Mouse (Mus musculus) liver, embryonic 13.5 days (tissue): ENCODE measurements around the gene B3galt4. TPM values are rescaled to one million over a fixed set of nuclear protein-coding genes. Genes with fewer than 3 reads are reported as not detected.
"Not testable (repeated sequence)": the region's sequence is repeated elsewhere in the genome, so short reads cannot be mapped to it uniquely, and the experiment has no call there.

Experiments used
- ATAC-seq: fragments of 200-750 bp; cut with Nextera tagmentation; 2 replicates; pipeline ENCODE4 v1.8.0; 2017; ENCODE audit warnings: low read depth, mild to moderate bottlenecking, moderate number of reproducible peaks, moderate library complexity
- DNase-seq: peaks from one replicate; pipeline ENCODE4 v3.0.0; 2022
- H3K27ac ChIP-seq: fragments of 300-500 bp; sonication (generic); 2 replicates; pipeline ENCODE4 v1.5.1; 2015; ENCODE audit warnings: moderate library complexity, mild to moderate bottlenecking, inconsistent platforms
- H3K27me3 ChIP-seq: fragments of 300-500 bp; sonication (generic); 2 replicates; pipeline ENCODE4 v1.6.1; 2015; ENCODE audit warnings: mild to moderate bottlenecking, inconsistent platforms
- H3K36me3 ChIP-seq: fragments of 300-500 bp; sonication (generic); 2 replicates; pipeline ENCODE4 v1.6.1; 2015; ENCODE audit warnings: mild to moderate bottlenecking, inconsistent platforms
- H3K4me1 ChIP-seq: fragments of 300-500 bp; sonication (generic); replicated peaks from 2 replicates; pipeline ENCODE4 v1.6.1; 2015; ENCODE audit warnings: inconsistent platforms
- H3K4me2 ChIP-seq: fragments of 300-500 bp; sonication (generic); 2 replicates; pipeline ENCODE4 v1.6.1; 2015; ENCODE audit warnings: inconsistent platforms, mild to moderate bottlenecking, moderate library complexity
- H3K4me3 ChIP-seq: fragments of 300-500 bp; sonication (generic); replicated peaks from 2 replicates; pipeline ENCODE4 v1.5.1; 2015; ENCODE audit warnings: mild to moderate bottlenecking, inconsistent platforms
- H3K9ac ChIP-seq: fragments of 300-500 bp; sonication (generic); 2 replicates; pipeline ENCODE4 v1.6.1; 2015; ENCODE audit warnings: mild to moderate bottlenecking, inconsistent platforms
- H3K9me3 ChIP-seq: fragments of 300-500 bp; sonication (generic); replicated peaks from 2 replicates; pipeline ENCODE4 v1.6.1; 2016; ENCODE audit warnings: inconsistent platforms
- WGBS: fragments of 180-500 bp; shearing (Covaris S2); methylation state at CpG from one replicate; pipeline ENCODE4 v1.1.7; 2015; ENCODE audit not compliant: insufficient replicate concordance; 5-methylcytosine and 5-hydroxymethylcytosine counted together
- polyA plus RNA-seq: library from polyadenylated mRNA; unstranded; fragments of >200 nt; fragmentation: Nextera tagmentation; extraction: Ambion mirVana; gene quantifications from 2 replicates; pipeline ENCODE4 v1.2.1, GENCODE M21; 2015

The B3galt4 gene
- polyA plus RNA-seq, 1 experiment from 2014 or later: 2.3 TPM

GRCm38 (mm10) chr17:33910346-33911051 lies 40.8 kb downstream of the B3galt4 start:
- Histone ChIP-seq H3K9me3 (no peaks in the 10 kb centered on the region), H3K4me2 (peak overlapping the region; percentile 99), H3K4me1 (peaks cover 78% of the 10 kb centered on the region), H3K27ac (peak overlapping the region; percentile 93), H3K4me3 (peak overlapping the region; percentile 71), H3K9ac (peak overlapping the region; percentile 87), H3K36me3 (peaks cover 48% of the 10 kb centered on the region), H3K27me3 (no peaks in the 10 kb centered on the region)
- 40% methylated on average over 11 of the region's 11 CpGs for WGBS
- no peak for DNase-seq
- no peak for ATAC-seq

GRCm38 (mm10) chr17:33909869-33910250 lies 41.4 kb downstream of the B3galt4 start:
- H3K9ac ChIP-seq: peak overlapping the region; percentile 87
- no peaks in the 10 kb centered on the region for H3K27me3 ChIP-seq
- under 1% methylated on average over 14 of the region's 14 CpGs for WGBS
- H3K4me1 ChIP-seq: peaks cover 74% of the 10 kb centered on the region
- ATAC-seq (no peak), DNase-seq (no peak)
- peak overlapping the region; percentile 93 for H3K27ac ChIP-seq
- peak overlapping the region; percentile 71 for H3K4me3 ChIP-seq
- peak overlapping the region; percentile 99 for H3K4me2 ChIP-seq
- H3K36me3 ChIP-seq: peaks cover 44% of the 10 kb centered on the region
- no peaks in the 10 kb centered on the region for H3K9me3 ChIP-seq

- H3K9me3 ChIP-seq: no peaks in the 10 kb centered on the region
- WGBS: under 1% methylated on average over 68 of the region's 68 CpGs
- peak within 1 kb of the TSS; percentile 93 for H3K27ac ChIP-seq
- peaks cover 72% of the 10 kb centered on the region for H3K4me1 ChIP-seq
- H3K9ac ChIP-seq: peak within 1 kb of the TSS; percentile 87
- no peaks in the 10 kb centered on the region for H3K27me3 ChIP-seq
- peak within 1 kb of the TSS; percentile 71 for H3K4me3 ChIP-seq
- H3K4me2 ChIP-seq: peak within 1 kb of the TSS; percentile 99
- ATAC-seq (peak; percentile 94), DNase-seq (peak; percentile 97)
- peaks cover 38% of the 10 kb centered on the region for H3K36me3 ChIP-seq
Measured at GRCm38 (mm10) chr17:33909077-33909868, 42.0 kb downstream of the B3galt4 start, which contains the start of gene Daxx. Daxx (plus strand) TSS chr17:33909414.

GRCm38 (mm10) chr17:33908331-33909076 lies 42.8 kb downstream of the B3galt4 start:
- Histone ChIP-seq H3K4me2 (peak overlapping the region; percentile 99), H3K4me3 (peak overlapping the region; percentile 71), H3K4me1 (peaks cover 72% of the 10 kb centered on the region), H3K9me3 (no peaks in the 10 kb centered on the region), H3K27ac (peak overlapping the region; percentile 93), H3K9ac (peak overlapping the region; percentile 87), H3K27me3 (no peaks in the 10 kb centered on the region), H3K36me3 (peaks cover 30% of the 10 kb centered on the region)
- WGBS: under 1% methylated on average over 44 of the region's 44 CpGs
- no peak for DNase-seq
- ATAC-seq: peak; percentile 60

- ATAC-seq, H3K9me3 ChIP-seq, H3K27me3 ChIP-seq, H3K36me3 ChIP-seq, DNase-seq, H3K4me2 ChIP-seq, H3K4me3 ChIP-seq, H3K9ac ChIP-seq: not testable (repeated sequence)
- H3K4me1 ChIP-seq: peaks cover 82% of the 10 kb centered on the region
- peak within 1 kb of the TSS; percentile 64 for H3K27ac ChIP-seq
- 25% methylated on average over 4 of the region's 4 CpGs for WGBS
Measured at GRCm38 (mm10) chr17:33904835-33905234, 46.5 kb downstream of the B3galt4 start, which contains the start of gene Platr17. Platr17 (plus strand) TSS chr17:33905135.

GRCm38 (mm10) chr17:33903911-33904651 lies 47.2 kb downstream of the B3galt4 start:
- H3K36me3 ChIP-seq, H3K9me3 ChIP-seq, DNase-seq, ATAC-seq, H3K27me3 ChIP-seq, H3K4me2 ChIP-seq, H3K4me3 ChIP-seq: not testable (repeated sequence)
- 0 out of 2 replicates have a peak overlapping the region, but pooled peaks have one; percentile 26 for H3K9ac ChIP-seq
- H3K4me1 ChIP-seq: peaks cover 87% of the 10 kb centered on the region
- peak overlapping the region; percentile 64 for H3K27ac ChIP-seq
- WGBS: 61% methylated on average over 6 of the region's 6 CpGs

- H3K27ac ChIP-seq: peak overlapping the region; percentile 64
- H3K4me1 ChIP-seq: peaks cover 89% of the 10 kb centered on the region
- no peak for DNase-seq
- 14% methylated on average over 7 of the region's 7 CpGs for WGBS
- no peak overlapping the region for H3K4me3 ChIP-seq
- H3K27me3 ChIP-seq: no peaks in the 10 kb centered on the region
- H3K9ac ChIP-seq: 0 out of 2 replicates have a peak overlapping the region, but pooled peaks have one; percentile 0
- H3K4me2 ChIP-seq: peak overlapping the region; percentile 18; the same call in 1 of the 2 replicates
- H3K9me3 ChIP-seq: no peaks in the 10 kb centered on the region
- no peak for ATAC-seq
- H3K36me3 ChIP-seq: no peaks in the 10 kb centered on the region
Measured at GRCm38 (mm10) chr17:33902491-33902890, 48.8 kb downstream of the B3galt4 start.

GRCm38 (mm10) chr17:33902079-33902478 lies 49.2 kb downstream of the B3galt4 start:
- Histone ChIP-seq H3K9ac (0 out of 2 replicates have a peak overlapping the region, but pooled peaks have one; percentile 0), H3K4me3 (no peak overlapping the region), H3K9me3 (no peaks in the 10 kb centered on the region), H3K4me2 (peak overlapping the region; percentile 18; the same call in 1 of the 2 replicates), H3K36me3 (no peaks in the 10 kb centered on the region), H3K4me1 (peaks cover 88% of the 10 kb centered on the region), H3K27ac (peak overlapping the region; percentile 64), H3K27me3 (no peaks in the 10 kb centered on the region)
- no peak for ATAC-seq
- WGBS: 63% methylated on average over 4 of the region's 4 CpGs
- DNase-seq: no peak

- H3K4me1 ChIP-seq: peaks cover 87% of the 10 kb centered on the region
- H3K27me3 ChIP-seq: no peaks in the 10 kb centered on the region
- WGBS: 70% methylated on average over 4 of the region's 4 CpGs
- ATAC-seq: no peak
- H3K4me2 ChIP-seq: no peak overlapping the region
- no peak for DNase-seq
- no peak overlapping the region for H3K4me3 ChIP-seq
- H3K9ac ChIP-seq: no peak overlapping the region
- H3K36me3 ChIP-seq: no peaks in the 10 kb centered on the region
- H3K9me3 ChIP-seq: no peaks in the 10 kb centered on the region
- H3K27ac ChIP-seq: peak overlapping the region; percentile 64
Measured at GRCm38 (mm10) chr17:33901653-33902052, 49.6 kb downstream of the B3galt4 start.

- ATAC-seq: no peak
- H3K4me2 ChIP-seq: no peak overlapping the region
- no peak overlapping the region for H3K9ac ChIP-seq
- 75% methylated on average over 4 of the region's 4 CpGs for WGBS
- H3K27ac ChIP-seq: peak overlapping the region; percentile 93
- H3K27me3 ChIP-seq: no peaks in the 10 kb centered on the region
- H3K4me3 ChIP-seq: no peak overlapping the region
- peaks cover 84% of the 10 kb centered on the region for H3K4me1 ChIP-seq
- H3K9me3 ChIP-seq: no peaks in the 10 kb centered on the region
- H3K36me3 ChIP-seq: no peaks in the 10 kb centered on the region
- DNase-seq: no peak
Measured at GRCm38 (mm10) chr17:33900989-33901314, 50.3 kb downstream of the B3galt4 start.
